Mouse (Mus musculus) right cerebral cortex, adult 2 months (tissue): ENCODE measurements around the gene Hnrnpu.
"Not testable (repeated sequence)": the region's sequence is repeated elsewhere in the genome, so short reads cannot be mapped to it uniquely, and the experiment has no call there.

Source experiments
- DNase-seq, 2 experiments: peaks; one replicate each; pipeline ENCODE4 v3.0.0; 2021 to 2022; ENCODE audit warnings: low spot score in 2 of 2

The Hnrnpu gene

DNA sequence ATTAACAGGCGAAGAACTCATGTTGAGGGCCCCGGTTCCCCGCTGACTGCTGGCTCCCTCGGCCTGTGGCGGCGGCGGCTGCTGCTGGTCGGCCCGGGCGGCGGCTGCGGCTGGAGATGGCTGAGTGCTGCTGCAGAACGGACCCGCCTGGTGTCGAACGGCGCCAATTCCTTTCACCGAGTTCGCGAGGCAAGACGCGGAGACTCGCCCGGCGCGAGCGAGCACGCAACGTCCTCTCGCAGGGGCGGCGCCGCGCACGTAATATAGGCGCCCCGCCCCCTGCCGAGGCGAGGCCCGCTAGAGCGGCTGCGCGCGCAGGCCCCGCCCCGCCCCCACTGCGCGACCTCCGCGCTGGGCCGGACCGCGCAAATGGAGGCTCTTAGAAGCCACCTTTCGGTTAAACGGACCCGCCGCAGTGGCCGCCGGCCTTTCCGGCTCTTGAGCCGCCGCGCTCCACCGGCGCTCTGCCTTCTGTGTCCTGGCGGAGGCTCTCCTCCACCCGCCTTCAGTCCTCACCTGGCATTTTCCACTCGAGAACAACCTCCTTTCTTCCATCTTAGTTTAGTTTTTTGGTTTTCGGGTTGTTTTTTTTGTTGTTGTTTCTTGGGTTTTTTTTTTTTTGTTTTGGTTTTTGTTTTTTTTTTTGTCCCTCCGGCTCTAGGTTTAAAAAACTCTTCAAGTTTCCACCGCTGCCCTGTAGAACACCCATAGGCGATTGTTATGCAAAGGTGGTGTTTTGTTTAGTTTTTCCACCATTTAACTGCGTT lies at the start of gene Hnrnpu:
Hnrnpu (minus strand) TSS at position 247 of the 767 bp plus-strand sequence.
- peak; percentile 94 to 96 for DNase-seq

DNA sequence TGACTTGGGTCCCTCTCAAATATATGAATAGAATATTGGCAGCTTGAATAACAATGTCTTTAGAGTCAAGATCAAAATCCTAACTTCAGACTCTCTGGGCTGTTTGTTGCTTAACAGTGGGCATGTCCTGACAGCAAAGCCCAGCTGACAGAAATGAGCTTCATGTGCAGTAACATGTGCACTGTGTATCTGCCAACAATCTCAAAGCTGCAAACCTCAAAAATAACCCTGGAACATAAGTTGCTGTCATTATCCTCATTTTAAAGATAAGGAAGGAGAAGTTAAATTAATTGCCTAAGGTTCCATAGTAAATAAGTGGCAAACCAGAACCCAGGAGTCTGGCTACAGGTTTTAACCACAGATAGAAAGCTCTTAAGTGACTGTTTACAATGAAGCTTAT lies 44.6 kb upstream of the Hnrnpu start:
- no peak for DNase-seq

DNA sequence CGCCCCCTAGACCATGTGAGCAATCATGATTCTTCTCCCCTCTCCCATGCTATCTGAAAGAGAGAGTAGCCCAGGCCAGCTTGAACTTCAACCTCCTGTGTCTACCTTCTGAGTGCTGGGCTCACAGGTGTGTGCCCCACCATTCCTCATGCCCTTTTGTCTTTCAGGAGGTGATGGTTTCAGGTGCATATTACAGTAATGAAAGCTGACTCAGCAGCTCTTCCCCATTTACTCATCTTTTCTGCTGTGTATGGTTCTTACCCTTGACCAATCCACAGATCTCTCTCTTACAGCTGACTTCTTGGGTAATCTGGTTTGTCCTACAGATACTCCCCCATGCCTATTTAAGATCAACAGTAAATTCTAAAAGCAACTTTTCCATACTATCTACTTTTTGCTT lies 41.6 kb upstream of the Hnrnpu start:
- no peak for DNase-seq

DNA sequence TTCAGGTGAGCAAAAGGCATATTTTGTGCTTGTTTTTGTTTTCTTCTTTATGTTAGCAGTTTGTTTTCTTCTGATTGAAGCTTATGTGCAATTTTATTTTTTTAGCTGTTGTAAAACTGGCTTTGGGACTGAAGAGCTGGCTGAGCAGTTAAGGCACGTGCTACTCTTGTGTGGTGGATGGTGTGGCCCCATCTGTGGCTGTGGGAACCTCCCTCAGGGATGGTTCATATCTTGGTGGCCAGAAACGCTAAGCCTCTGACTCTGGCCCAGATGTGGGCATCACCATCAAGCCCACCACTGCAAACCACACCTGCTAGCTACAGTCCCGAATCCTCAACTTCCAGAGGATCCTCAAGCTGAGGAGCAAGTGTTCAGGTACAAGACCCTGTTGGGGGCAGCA lies 40.5 kb upstream of the Hnrnpu start:
- DNase-seq = no peak

DNA sequence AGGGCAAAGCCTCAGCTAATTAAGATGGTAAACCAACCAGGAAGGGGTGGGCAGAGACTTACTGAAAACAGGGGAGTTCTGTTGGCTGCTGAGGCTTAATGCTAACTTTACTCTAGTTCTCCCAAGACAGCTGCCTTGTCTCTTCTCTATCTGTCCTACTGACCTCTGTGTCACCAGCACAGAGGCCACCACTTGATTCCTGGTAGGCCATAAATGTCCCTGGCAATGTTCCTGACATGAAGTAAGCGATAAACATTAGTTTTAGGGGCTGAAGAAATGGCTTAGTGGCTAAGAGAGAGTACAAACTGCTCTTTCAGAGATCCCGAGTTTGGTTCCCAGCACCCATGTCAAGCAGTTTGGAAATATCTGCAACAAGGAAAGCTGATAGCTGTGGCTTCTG lies 39.3 kb upstream of the Hnrnpu start:
- no peak for DNase-seq

DNA sequence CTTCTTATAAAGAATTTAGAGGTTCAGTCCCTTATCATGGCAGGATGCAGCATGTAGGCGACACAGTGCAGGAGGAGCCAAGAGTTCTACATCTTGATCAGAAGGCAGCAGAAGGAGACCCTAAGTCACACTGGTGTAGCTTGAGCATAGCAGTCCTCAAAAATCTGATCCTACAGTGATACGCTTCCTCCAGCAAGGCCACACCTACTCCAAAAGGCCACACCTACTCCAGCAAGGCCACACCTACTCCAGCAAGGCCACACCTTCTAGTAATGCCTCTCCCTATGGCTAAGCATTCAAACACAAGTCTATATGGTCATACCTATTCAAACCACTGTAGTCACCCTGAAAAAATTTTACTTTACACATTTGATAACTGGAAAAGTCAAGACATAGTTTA lies 38.5 kb upstream of the Hnrnpu start:
- DNase-seq = no peak

DNA sequence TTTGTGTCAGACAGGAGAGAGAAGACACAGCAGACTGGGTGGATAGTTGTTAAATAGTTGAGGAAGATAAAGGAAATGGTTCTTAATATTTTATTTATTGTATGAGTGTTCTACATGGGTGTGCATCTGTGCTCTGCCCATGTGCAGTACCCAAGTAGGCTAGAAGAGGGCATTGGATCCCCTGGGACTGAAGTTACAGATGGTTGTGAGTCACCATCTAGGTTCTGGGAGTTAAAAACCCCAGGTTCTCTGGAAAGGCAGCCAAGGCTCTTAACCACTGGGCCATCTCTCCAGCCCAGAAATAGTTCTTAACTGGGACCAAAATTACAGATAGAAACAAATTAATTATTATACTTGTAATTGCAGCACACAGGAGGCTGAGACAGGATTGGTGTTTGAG lies 37.8 kb upstream of the Hnrnpu start:
- no peak for DNase-seq

DNA sequence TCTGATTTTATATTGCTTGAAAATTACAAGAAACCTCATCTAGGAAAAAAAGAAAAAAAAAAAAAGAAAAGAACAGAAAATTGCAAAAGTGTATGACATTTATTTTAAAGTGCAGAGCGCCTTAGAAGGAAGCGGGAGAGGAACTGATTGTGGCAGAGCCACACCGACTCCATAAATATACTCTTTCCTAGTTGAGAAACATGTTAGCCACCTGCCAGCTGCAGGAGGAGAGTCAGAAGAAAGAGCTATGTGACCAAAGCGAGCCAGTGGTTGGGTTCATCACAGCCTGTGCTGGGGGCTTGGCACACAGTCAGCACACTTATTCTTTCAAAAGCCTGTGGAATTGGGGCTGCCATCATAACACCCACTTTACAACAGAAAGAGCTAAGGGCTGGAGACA lies 35.1 kb upstream of the Hnrnpu start:
- no peak for DNase-seq

DNA sequence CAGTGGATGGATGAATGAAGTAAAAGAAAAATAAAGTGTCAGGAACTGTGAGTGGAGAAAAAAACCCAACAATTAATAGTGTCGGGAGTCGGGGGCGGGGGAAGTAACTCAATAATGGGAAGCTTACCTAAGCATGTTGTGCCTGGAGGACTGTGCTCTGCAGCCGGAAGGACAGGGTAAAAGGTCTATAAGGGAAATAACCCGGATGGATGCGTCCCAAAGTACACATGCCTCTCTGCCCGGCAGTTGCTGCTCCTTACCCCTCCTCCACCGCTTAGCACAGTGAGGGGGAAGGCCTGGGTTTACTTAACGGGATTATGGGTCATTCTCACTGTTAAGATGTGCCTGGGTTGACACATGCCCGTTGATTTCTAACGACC lies 31.7 kb upstream of the Hnrnpu start:
- no peak for DNase-seq

DNA sequence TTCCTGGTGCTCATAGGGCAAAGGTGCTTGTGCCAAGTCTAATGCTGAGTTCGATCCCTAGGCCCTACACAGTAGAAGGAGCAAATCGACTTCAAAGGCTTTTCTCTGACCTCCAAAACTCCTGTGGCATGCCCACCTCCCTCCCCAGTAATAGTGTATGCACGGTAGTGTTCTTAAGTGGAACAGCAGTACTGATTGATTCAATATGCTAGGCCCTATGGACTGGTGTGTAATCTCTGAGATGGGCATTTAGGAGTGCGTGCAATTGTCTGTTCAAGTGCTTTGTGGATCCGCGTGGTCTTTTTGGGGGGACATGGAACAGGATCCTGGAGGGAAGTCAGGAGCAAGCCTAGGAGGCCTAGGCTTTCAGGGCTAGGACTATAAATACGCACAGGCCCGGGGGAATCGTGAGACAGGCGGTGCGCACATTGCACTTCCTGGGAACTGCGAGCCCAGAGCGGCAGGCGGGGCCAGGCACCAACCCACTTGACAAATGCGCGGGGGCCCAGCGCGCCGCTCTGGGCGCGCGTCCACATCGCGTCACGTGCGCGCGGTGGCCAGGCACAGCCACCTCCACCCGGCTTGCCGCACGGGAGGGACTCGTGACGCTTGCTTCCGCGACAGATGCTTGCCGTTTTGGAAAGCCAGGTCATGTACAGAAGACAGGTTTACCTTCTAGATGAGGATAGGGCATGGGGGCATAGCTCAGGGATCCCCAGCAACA lies 31.1 kb upstream of the Hnrnpu start:
- peak; percentile 91 to 96 for DNase-seq

DNA sequence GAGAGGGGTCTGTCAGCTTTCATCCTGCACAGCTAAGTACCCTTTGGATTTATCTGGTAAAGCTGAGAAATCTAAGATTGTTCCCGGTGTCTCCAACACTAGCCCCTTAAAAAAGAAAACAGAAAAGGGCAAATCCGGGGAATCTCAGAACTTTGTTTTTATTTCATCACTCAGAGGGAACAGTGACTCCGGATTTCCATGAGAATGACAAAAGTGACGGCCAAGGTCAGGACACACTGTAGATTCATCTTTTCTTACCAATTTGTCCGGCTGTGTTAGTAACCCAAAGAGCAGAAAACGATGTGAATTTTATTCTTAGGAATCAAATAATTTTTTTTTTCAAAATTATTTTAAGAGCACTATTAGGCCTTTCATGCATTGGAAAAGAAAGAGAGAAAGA lies 30.5 kb upstream of the Hnrnpu start:
- DNase-seq = no peak

DNA sequence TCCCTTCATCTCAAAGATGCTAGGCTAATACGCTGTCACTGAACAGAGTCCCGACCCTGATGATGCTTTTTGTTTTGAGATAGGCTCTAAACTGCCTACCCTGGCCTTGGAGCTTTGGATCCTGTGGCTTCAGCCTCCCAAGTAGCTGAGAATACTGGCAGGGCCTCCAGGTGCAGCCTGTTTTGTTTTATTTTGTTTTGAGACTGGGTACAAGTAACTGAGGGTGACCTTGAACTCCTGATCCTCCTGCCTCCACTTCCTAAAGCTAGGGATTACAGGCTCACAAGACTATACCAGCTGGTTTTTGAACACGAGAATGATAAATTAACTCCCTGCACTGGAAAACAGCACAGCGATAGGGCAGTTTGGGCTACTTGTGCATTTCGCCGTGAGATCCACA lies 27.6 kb upstream of the Hnrnpu start:
- no peak for DNase-seq

DNA sequence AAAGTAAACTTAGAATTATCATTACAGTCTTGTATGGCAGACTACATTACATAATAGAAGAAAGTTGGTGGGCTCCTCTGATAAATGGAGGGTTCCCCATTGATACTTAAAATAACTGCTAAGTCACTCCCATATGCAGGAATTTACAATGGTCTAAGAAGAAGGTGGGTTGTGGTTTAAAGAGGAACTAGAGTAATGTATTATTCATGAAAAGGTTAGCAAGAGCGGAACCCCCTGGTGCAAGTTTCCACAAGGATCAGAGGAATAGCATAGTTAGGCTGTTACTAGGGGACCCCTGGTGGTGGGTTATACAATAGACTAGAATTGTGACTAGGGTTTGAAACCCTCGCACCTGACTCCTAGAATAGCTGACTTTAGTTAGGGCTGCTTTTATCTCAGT lies 23.1 kb upstream of the Hnrnpu start:
- no peak for DNase-seq

DNA sequence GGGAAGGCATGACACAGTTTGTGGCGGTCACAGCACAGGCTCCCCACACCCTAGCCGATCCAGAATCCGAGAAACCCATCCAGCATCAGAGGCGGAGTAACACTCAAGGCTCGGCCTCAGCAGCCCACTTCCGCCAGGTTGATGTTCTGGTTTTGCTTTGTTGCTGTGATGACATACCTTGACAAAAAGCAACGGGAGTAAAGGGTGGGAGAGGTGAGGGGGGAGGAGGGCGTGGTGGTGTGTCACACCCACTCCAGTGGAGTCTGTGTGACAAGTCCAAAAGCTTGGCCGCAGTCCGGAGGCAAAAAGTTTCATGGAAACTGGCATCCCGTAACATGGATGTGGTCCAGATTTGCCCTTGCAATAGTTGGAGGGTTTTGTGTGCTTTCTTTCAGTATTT lies 22.7 kb upstream of the Hnrnpu start:
- DNase-seq = no peak

DNA sequence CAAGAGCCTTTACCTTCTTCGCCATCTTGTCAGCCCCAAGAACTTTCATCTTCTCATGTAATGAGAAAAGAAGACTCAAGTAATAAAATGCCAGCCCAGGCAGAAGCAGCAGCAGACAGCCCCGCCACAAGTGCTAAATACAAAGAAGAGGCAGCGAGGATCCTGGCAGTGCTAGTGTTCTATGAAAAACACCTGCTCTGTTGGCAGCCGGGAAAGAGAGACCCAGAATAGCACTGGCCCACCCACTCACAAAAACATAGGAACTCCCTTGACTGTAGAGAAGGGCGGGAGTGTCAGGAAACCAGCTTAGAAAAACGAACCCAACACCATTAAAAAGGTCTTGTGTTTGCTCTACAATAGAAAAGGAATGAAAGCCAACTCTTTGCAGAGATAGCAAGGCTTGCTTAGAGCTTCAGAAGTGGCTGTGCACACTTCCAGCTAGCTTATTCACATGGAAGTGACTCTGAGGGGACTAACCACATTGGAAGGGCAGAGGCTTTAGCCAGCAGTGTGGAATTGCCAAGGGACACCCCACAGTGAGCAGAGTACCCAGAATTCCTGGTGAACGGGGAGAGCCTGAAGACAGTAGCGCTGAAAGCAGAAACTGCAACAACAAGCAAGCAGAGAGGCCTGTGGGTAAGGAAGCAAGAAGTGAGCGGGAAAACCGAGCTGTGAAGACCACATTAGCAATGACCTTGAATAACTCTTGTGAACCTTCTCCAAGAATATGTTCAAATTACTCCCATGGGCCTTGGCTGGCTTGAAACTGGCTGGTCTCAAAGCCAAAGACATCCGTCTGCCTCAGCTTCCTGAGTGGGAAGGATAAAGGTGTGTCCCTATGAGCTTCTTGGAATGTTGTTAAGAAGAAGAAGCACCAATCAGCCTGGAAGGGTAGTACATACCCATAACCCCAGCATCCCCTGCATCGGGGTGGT lies 20.4 kb upstream of the Hnrnpu start:
- peak; percentile 79 to 81 for DNase-seq

DNA sequence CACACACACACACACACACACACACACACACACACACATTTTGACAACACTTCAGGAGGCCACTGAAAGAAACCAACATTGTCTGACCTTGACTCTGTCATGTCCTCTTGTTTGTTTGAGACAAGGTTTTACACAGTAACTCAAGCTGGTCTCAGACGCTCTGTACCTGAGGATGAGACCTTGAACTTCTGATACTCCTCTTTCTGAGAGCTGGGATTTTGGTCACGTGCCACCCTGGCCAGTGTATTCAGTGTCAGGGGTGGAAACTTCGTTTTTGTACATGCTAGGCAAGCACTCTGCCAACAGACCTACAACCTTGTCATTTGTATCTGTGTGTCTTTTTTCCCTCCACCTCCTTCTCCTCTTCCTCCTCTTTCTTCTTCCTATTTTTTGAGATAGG lies 17.0 kb upstream of the Hnrnpu start:
- no peak for DNase-seq

DNA sequence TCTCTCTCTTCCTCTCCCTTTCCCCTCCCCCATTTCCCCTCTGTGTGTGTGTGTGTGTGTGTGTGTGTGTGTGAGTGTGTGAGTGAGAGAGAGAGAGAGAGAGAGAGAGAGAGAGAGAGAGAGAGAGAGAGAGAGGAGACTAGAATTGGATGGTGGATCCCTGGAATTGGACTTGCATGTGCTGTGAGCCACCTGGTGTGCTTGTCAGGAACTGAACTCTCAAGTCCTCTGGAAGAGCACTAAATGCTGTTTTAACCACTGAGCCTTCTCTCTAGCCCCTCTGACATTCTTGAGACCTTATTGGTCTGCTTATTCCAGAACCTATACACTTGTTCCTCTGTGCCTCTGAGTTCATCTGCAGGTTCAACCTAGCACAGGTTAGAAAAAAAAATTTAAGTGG lies 14.0 kb upstream of the Hnrnpu start:
- no peak for DNase-seq

DNA sequence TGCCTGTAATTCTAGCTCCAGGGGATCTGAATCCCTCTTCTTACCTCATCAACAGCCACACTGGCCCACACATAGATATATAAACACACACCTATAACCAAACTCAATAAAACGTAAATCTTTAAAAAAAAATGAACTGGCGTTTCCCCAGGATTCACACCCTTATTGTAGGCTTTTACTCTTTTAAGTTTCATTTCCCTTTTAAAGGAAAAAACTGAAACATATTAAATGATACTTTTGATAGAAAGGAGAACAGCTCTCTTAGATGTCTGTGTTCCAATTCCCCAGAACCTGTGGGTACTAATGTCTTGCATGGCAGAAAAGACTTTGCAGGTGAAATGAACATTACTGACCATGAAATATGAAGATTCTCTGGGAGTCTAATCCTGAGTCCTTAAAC lies 13.2 kb upstream of the Hnrnpu start:
- DNase-seq = no peak

DNA sequence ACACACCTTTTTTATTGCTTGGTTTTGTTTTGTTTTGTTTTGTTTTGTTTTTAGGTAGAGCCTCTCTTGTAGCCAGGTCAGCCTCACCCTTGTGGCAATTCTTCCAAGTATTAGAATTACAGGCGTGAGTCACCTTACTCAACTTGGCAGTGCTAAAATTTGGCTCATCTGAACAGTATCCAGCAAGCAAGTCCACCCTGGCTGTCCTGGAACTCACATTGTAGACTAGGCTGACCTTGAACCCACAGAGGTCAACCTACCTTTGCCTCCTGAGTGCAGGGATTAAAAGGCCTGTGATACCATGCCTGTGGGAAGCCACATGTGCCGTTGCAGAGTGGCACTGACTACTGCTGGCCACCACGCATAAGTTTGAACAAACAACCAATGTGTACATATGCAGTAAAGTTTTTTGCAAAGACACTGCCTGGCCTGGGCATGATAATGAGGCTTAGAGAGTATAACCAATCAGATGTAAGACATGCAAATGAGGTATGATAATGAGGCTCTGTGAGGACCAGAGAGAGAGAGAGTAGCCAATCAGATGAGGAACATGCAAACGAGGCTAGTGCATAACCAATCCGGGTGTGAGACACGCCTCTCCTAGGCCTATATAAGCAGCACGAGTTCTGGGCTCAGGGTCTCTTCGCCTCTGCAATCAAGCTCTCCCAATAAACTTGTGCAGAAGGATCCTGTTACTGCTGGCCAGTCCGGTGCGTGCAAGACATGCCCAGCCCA lies 6.6 kb upstream of the Hnrnpu start:
- not testable (repeated sequence) for DNase-seq

DNA sequence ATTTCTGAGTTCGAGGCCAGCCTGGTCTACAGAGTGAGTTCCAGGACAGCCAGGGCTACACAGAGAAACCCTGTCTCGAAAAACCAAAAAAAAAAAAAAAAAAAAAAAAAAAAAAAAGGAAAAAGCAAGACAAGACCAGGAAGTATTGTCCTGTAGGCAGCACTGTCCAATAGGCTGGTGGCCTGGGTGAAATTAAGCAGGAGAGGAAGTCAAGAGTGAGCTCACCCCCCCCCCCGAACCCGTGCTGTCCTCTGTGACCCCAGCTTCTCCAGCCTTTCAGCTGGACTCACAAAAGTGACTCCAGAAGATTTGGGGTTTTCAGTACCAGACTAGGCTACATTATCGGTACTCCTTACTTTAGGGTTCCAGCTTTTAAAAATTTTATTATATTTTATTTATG lies 5.0 kb upstream of the Hnrnpu start:
- DNase-seq = no peak

DNA sequence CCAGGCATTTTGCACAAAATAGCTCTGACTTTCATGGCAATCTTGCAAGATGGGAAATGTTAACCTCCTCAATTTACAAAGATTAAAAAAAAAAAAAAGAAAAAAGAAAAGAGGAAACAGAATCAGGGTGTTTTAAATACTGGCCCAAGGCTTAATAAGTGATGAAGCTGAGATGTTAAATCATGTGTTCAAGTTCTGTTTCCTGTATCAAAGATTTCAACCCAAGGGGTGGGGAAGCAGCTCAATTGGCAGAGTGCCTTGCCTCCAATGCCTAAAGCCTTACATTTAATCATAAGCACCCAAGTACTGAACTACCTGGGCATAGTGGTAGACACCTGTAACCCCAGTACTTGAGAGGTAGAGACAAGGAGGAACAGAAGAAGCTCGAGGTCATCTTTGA lies 4.5 kb upstream of the Hnrnpu start:
- DNase-seq = no peak

DNA sequence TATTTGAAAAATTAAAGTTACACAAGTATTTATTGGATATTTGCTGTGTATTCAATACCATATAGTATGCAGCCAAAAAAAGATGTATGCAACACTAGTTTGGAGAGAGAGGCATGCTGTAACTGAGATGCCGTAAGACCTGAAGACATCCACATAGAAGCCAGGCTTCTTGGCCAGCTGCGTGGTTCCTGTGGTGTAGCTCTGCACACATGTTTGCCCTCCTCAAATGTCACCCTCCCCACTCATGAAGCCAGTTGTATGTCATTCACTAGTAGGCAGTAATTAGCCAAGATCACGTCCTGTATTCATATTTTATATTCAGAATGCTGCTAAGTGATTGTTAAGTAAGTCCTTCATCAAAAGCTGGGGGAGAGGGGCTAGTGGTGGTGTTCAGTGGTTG lies 3.8 kb upstream of the Hnrnpu start:
- DNase-seq = no peak
